In genomic region chr13:26469343-26469742, GRCm38 (mm10) we compare ENCODE assay signal across 16 mouse cellular contexts.
"Had no signal": no experiment of that assay in that cellular context is flagged by ENCODE, and none has a peak within 500 bp of the region (broad histone marks: within the 10 kb centered on the region; RNA-seq: fewer than 3 reads in every experiment).

No protein-coding gene starts in this region.

- H3K4me2 ChIP-seq: intestine, embryonic 15.5 days; limb, embryonic 12.5 days; liver, embryonic 13.5 days; lung, embryonic 15.5 days; midbrain, embryonic 11.5 days; midbrain, embryonic 15.5 days; neural tube, embryonic 12.5 days had no signal

- ATAC-seq: intestine, embryonic 15.5 days; liver, postnatal 0 days; midbrain, embryonic 15.5 days had no signal

- H3K27ac ChIP-seq: intestine, embryonic 15.5 days; layer of hippocampus, adult 2 months; limb, embryonic 12.5 days; liver, embryonic 13.5 days; lung, embryonic 15.5 days; macrophage; midbrain, embryonic 15.5 days; neural tube, embryonic 12.5 days had no signal

- H3K4me3 ChIP-seq: intestine, embryonic 15.5 days; layer of hippocampus, adult 2 months; limb, embryonic 12.5 days; liver, embryonic 13.5 days; lung, embryonic 15.5 days; megakaryocyte, embryonic 14.5 days; midbrain, embryonic 15.5 days; neural tube, embryonic 12.5 days had no signal

- H3K36me3 ChIP-seq: intestine, embryonic 15.5 days; limb, embryonic 12.5 days; liver, embryonic 13.5 days; lung, embryonic 15.5 days; midbrain, embryonic 15.5 days; neural tube, embryonic 12.5 days had no signal

- H3K27me3 ChIP-seq: intestine, embryonic 15.5 days; limb, embryonic 12.5 days; liver, embryonic 13.5 days; lung, embryonic 15.5 days; megakaryocyte, embryonic 14.5 days; midbrain, embryonic 15.5 days; neural tube, embryonic 12.5 days had no signal

- H3K9me3 ChIP-seq: intestine, embryonic 15.5 days; limb, embryonic 12.5 days; liver, embryonic 13.5 days; lung, embryonic 15.5 days; megakaryocyte, embryonic 14.5 days; midbrain, embryonic 15.5 days; neural tube, embryonic 12.5 days had no signal

- DNase-seq: liver; liver, embryonic 13.5 days; liver, postnatal 0 days; lung, postnatal 14 days; right cerebral cortex, adult 18-20 months; right cerebral cortex, postnatal 25 days; thymus, postnatal 36 days had no signal

- H3K9ac ChIP-seq: intestine, embryonic 15.5 days; limb, embryonic 12.5 days; liver, embryonic 13.5 days; liver, postnatal 0 days; lung, embryonic 15.5 days; midbrain, embryonic 15.5 days; neural tube, embryonic 12.5 days had no signal

- H3K4me1 ChIP-seq: intestine, embryonic 15.5 days; limb, embryonic 12.5 days; liver, embryonic 13.5 days; lung, embryonic 15.5 days; megakaryocyte, embryonic 14.5 days; midbrain, embryonic 15.5 days; neural tube, embryonic 12.5 days had no signal
